Mouse (Mus musculus) kidney, embryonic 15.5 days (tissue): ENCODE data around the gene Gm12248. TPM values are rescaled to one million over a fixed set of nuclear protein-coding genes. Genes with fewer than 3 reads are reported as not detected.
A peak's percentile ranks its signal among the peaks of the same experiment; 100 is the strongest.
"Not testable (repeated sequence)": the region's sequence is repeated elsewhere in the genome, so short reads cannot be mapped to it uniquely, and the experiment has no call there.

ENCODE experiments used
- ATAC-seq: fragments of 200-750 bp; cut with Nextera tagmentation; replicated peaks from 2 replicates; pipeline ENCODE4 v1.8.0; 2017; ENCODE audit warnings: moderate TSS enrichment; ENCODE audit not compliant: low FRiP score
- H3K27ac ChIP-seq: fragments of 300-500 bp; sonication (generic); 2 replicates; pipeline ENCODE4 v1.5.1; 2015; ENCODE audit warnings: mild to moderate bottlenecking, inconsistent platforms
- H3K27me3 ChIP-seq: fragments of 300-500 bp; sonication (generic); 2 replicates; pipeline ENCODE4 v1.6.1; 2015; ENCODE audit warnings: inconsistent platforms
- H3K36me3 ChIP-seq: fragments of 300-500 bp; sonication (generic); 2 replicates; pipeline ENCODE4 v1.6.1; 2015; ENCODE audit warnings: inconsistent platforms
- H3K4me1 ChIP-seq: fragments of 300-500 bp; sonication (generic); 2 replicates; pipeline ENCODE4 v1.6.1; 2015; ENCODE audit warnings: inconsistent platforms
- H3K4me2 ChIP-seq: fragments of 300-500 bp; sonication (generic); 2 replicates; pipeline ENCODE4 v1.6.1; 2015; ENCODE audit warnings: moderate library complexity, mild to moderate bottlenecking, inconsistent platforms
- H3K4me3 ChIP-seq: fragments of 300-500 bp; sonication (generic); replicated peaks from 2 replicates; pipeline ENCODE4 v1.5.1; 2015; ENCODE audit warnings: mild to moderate bottlenecking, inconsistent platforms
- H3K9ac ChIP-seq: fragments of 300-500 bp; sonication (generic); 2 replicates; pipeline ENCODE4 v1.6.1; 2015; ENCODE audit warnings: mild to moderate bottlenecking, inconsistent platforms
- H3K9me3 ChIP-seq: fragments of 300-500 bp; sonication (generic); replicated peaks from 2 replicates; pipeline ENCODE4 v1.6.1; 2016; ENCODE audit warnings: inconsistent platforms
- WGBS: fragments of 180-500 bp; shearing (Covaris S2); methylation state at CpG from one replicate; pipeline ENCODE4 v1.1.7; 2015; ENCODE audit warnings: mixed read lengths; 5-methylcytosine and 5-hydroxymethylcytosine counted together
- polyA plus RNA-seq: library from polyadenylated mRNA; unstranded; fragments of >200 nt; fragmentation: Nextera tagmentation; extraction: Ambion mirVana; gene quantifications from 2 replicates; pipeline ENCODE4 v1.2.1, GENCODE M21; 2015

Gm12248 gene
- polyA plus RNA-seq, 1 experiment from 2014 or later = 0.21 TPM

- Histone ChIP-seq H3K36me3 (peaks cover 20% of the 10 kb centered on the region), H3K27ac (no peak overlapping the region), H3K9me3 (no peaks in the 10 kb centered on the region), H3K4me3 (no peak overlapping the region), H3K4me2 (no peak overlapping the region), H3K4me1 (no peaks in the 10 kb centered on the region), H3K9ac (no peak overlapping the region), H3K27me3 (no peaks in the 10 kb centered on the region)
- no peak for ATAC-seq
- WGBS = 90% methylated on average over 4 of the region's 4 CpGs
These were observed 27.9 kb downstream of the Gm12248 start for GRCm38 (mm10) chr11:58065025-58065424.

GRCm38 (mm10) chr11:58062586-58062985, 30.3 kb downstream of the Gm12248 start:
- 85% methylated on average over 4 of the region's 4 CpGs for WGBS
- H3K4me1 ChIP-seq = no peaks in the 10 kb centered on the region
- H3K27ac ChIP-seq = no peak overlapping the region
- no peak overlapping the region for H3K4me3 ChIP-seq
- H3K36me3 ChIP-seq = peaks cover 42% of the 10 kb centered on the region
- no peak overlapping the region for H3K4me2 ChIP-seq
- no peak overlapping the region for H3K9ac ChIP-seq
- no peaks in the 10 kb centered on the region for H3K9me3 ChIP-seq
- no peak for ATAC-seq
- no peaks in the 10 kb centered on the region for H3K27me3 ChIP-seq

GRCm38 (mm10) chr11:58061218-58061617, 31.7 kb downstream of the Gm12248 start:
- not testable (repeated sequence) for H3K9me3 ChIP-seq, H3K27ac ChIP-seq, H3K4me2 ChIP-seq, H3K4me1 ChIP-seq, H3K27me3 ChIP-seq, ATAC-seq, H3K4me3 ChIP-seq, H3K9ac ChIP-seq
- H3K36me3 ChIP-seq = peaks cover 55% of the 10 kb centered on the region
- WGBS = 88% methylated on average over 4 of the region's 4 CpGs

GRCm38 (mm10) chr11:58059752-58060151, 33.2 kb downstream of the Gm12248 start:
- not testable (repeated sequence) for H3K4me2 ChIP-seq, H3K9ac ChIP-seq, H3K4me1 ChIP-seq, H3K27ac ChIP-seq, H3K9me3 ChIP-seq, H3K4me3 ChIP-seq, H3K27me3 ChIP-seq
- peaks cover 70% of the 10 kb centered on the region for H3K36me3 ChIP-seq
- peak; percentile 38; the same call in 1 of the 2 replicates for ATAC-seq
- 94% methylated on average over 7 of the region's 7 CpGs for WGBS

GRCm38 (mm10) chr11:58057455-58057854, 35.5 kb downstream of the Gm12248 start:
- no peak overlapping the region for H3K4me3 ChIP-seq
- ATAC-seq = no peak

GRCm38 (mm10) chr11:58046438-58046837, 46.5 kb downstream of the Gm12248 start:
- H3K27ac ChIP-seq = no peak overlapping the region
- no peaks in the 10 kb centered on the region for H3K9me3 ChIP-seq
- no peak overlapping the region for H3K4me3 ChIP-seq
- no peaks in the 10 kb centered on the region for H3K4me1 ChIP-seq
- H3K4me2 ChIP-seq = no peak overlapping the region
- WGBS = 84% methylated on average over 4 of the region's 4 CpGs
- H3K36me3 ChIP-seq = peaks cover 91% of the 10 kb centered on the region
- ATAC-seq = no peak
- no peaks in the 10 kb centered on the region for H3K27me3 ChIP-seq
- H3K9ac ChIP-seq = no peak overlapping the region

More at GRCm38 (mm10) chr11:58057455-58057854, 35.5 kb downstream of the Gm12248 start:
- no peaks in the 10 kb centered on the region for H3K9me3 ChIP-seq
- peaks cover 92% of the 10 kb centered on the region for H3K36me3 ChIP-seq
- no peak overlapping the region for H3K9ac ChIP-seq
- H3K4me1 ChIP-seq = no peaks in the 10 kb centered on the region
- no peak overlapping the region for H3K27ac ChIP-seq
- H3K4me2 ChIP-seq = no peak overlapping the region
- no peaks in the 10 kb centered on the region for H3K27me3 ChIP-seq
- WGBS = 61% methylated on average over 6 of the region's 6 CpGs

- H3K9ac ChIP-seq = no peak overlapping the region
- H3K4me2 ChIP-seq = no peak overlapping the region
- no peak overlapping the region for H3K27ac ChIP-seq
- 77% methylated on average over 5 of the region's 5 CpGs for WGBS
- H3K36me3 ChIP-seq = peaks cover 61% of the 10 kb centered on the region
- no peak for ATAC-seq
- no peaks in the 10 kb centered on the region for H3K27me3 ChIP-seq
- H3K4me1 ChIP-seq = no peaks in the 10 kb centered on the region
- no peak overlapping the region for H3K4me3 ChIP-seq
- H3K9me3 ChIP-seq = no peaks in the 10 kb centered on the region
These were observed 50.0 kb downstream of the Gm12248 start for GRCm38 (mm10) chr11:58042861-58043431.

- no peak for ATAC-seq
- H3K4me3 ChIP-seq = no peak overlapping the region
- 79% methylated on average over 1 of the region's 1 CpGs for WGBS
These were observed 53.9 kb downstream of the Gm12248 start for GRCm38 (mm10) chr11:58039027-58039426.

GRCm38 (mm10) chr11:58033635-58034034, 59.3 kb downstream of the Gm12248 start:
- no peak overlapping the region for H3K4me2 ChIP-seq
- ATAC-seq = no peak
- WGBS = 76% methylated on average over 3 of the region's 3 CpGs
- peaks cover 39% of the 10 kb centered on the region for H3K4me1 ChIP-seq
- 0 out of 2 replicates have a peak overlapping the region, but pooled peaks have one; percentile 0 for H3K27ac ChIP-seq
- no peak overlapping the region for H3K4me3 ChIP-seq
- H3K27me3 ChIP-seq = no peaks in the 10 kb centered on the region
- H3K36me3 ChIP-seq = no peaks in the 10 kb centered on the region
- no peak overlapping the region for H3K9ac ChIP-seq
- no peaks in the 10 kb centered on the region for H3K9me3 ChIP-seq

More at GRCm38 (mm10) chr11:58039027-58039426, 53.9 kb downstream of the Gm12248 start:
- H3K9ac ChIP-seq = no peak overlapping the region
- H3K4me1 ChIP-seq = peaks cover 11% of the 10 kb centered on the region
- H3K9me3 ChIP-seq = no peaks in the 10 kb centered on the region
- H3K36me3 ChIP-seq = peaks cover 28% of the 10 kb centered on the region
- no peaks in the 10 kb centered on the region for H3K27me3 ChIP-seq
- H3K27ac ChIP-seq = no peak overlapping the region
- H3K4me2 ChIP-seq = no peak overlapping the region

GRCm38 (mm10) chr11:58031176-58031575, 61.8 kb downstream of the Gm12248 start:
- H3K4me3 ChIP-seq = no peak overlapping the region
- 0 out of 2 replicates have a peak, but pooled peaks cover 3% of the 10 kb centered on the region for H3K36me3 ChIP-seq
- WGBS = 73% methylated on average over 6 of the region's 6 CpGs
- no peaks in the 10 kb centered on the region for H3K9me3 ChIP-seq
- ATAC-seq = no peak
- H3K9ac ChIP-seq = no peak overlapping the region
- no peak overlapping the region for H3K27ac ChIP-seq
- peaks cover 39% of the 10 kb centered on the region for H3K4me1 ChIP-seq
- no peak overlapping the region for H3K4me2 ChIP-seq
- no peaks in the 10 kb centered on the region for H3K27me3 ChIP-seq

GRCm38 (mm10) chr11:58029869-58030268, 63.1 kb downstream of the Gm12248 start:
- H3K27me3 ChIP-seq = no peaks in the 10 kb centered on the region
- 70% methylated on average over 2 of the region's 2 CpGs for WGBS
- ATAC-seq = no peak
- no peak overlapping the region for H3K4me2 ChIP-seq
- no peak overlapping the region for H3K4me3 ChIP-seq
- H3K9me3 ChIP-seq = no peaks in the 10 kb centered on the region
- no peak overlapping the region for H3K9ac ChIP-seq
- H3K27ac ChIP-seq = no peak overlapping the region
- peaks cover 38% of the 10 kb centered on the region for H3K4me1 ChIP-seq
- 0 out of 2 replicates have a peak, but pooled peaks cover 3% of the 10 kb centered on the region for H3K36me3 ChIP-seq

GRCm38 (mm10) chr11:58028981-58029380, 64.0 kb downstream of the Gm12248 start:
- ATAC-seq = no peak

GRCm38 (mm10) chr11:58026860-58027259, 66.1 kb downstream of the Gm12248 start:
- no peaks in the 10 kb centered on the region for H3K27me3 ChIP-seq
- H3K27ac ChIP-seq = no peak overlapping the region

More at GRCm38 (mm10) chr11:58028981-58029380, 64.0 kb downstream of the Gm12248 start:
- Histone ChIP-seq H3K9me3 (no peaks in the 10 kb centered on the region), H3K27ac (no peak overlapping the region), H3K4me3 (no peak overlapping the region), H3K36me3 (0 out of 2 replicates have a peak, but pooled peaks cover 3% of the 10 kb centered on the region), H3K9ac (no peak overlapping the region), H3K4me1 (peaks cover 41% of the 10 kb centered on the region), H3K27me3 (no peaks in the 10 kb centered on the region), H3K4me2 (no peak overlapping the region)
- WGBS = 81% methylated on average over 1 of the region's 1 CpGs

More at GRCm38 (mm10) chr11:58026860-58027259, 66.1 kb downstream of the Gm12248 start:
- H3K4me1 ChIP-seq = peaks cover 30% of the 10 kb centered on the region
- ATAC-seq = no peak
- H3K9me3 ChIP-seq = no peaks in the 10 kb centered on the region
- no peak overlapping the region for H3K4me2 ChIP-seq
- H3K4me3 ChIP-seq = no peak overlapping the region
- H3K9ac ChIP-seq = no peak overlapping the region
- H3K36me3 ChIP-seq = 0 out of 2 replicates have a peak, but pooled peaks cover 3% of the 10 kb centered on the region
- 62% methylated on average over 1 of the region's 1 CpGs for WGBS
